Mouse (Mus musculus) megakaryocyte progenitor cell, adult 5-6 weeks (primary cell): ENCODE data around the gene Sema4g. TPM values are rescaled to one million over a fixed set of nuclear protein-coding genes. Genes with fewer than 3 reads are reported as not detected.

ENCODE experiments used
- ATAC-seq: replicated peaks from 2 replicates; pipeline ENCODE4 v1.8.0; 2016; ENCODE audit warnings: mild to moderate bottlenecking, moderate TSS enrichment, inconsistent platforms; ENCODE audit not compliant: poor library complexity
- total RNA-seq, 2 experiments: library from RNA; stranded (forward) in 1 of 2; stranded (reverse) in 1 of 2; fragments of 157-497, 149-512 nt in 1 of 2; fragments of 200-1000 nt in 1 of 2; gene quantifications; 2 replicates each; pipeline versions ENCODE4 v1.2.3 to v1.2.4; 2015 to 2017

Gene Sema4g
- total RNA-seq, 2 experiments from 2014 or later: 0.30 TPM; not detected in 1

- ATAC-seq: peak; percentile 82
Measured at GRCm38 (mm10) chr19:45047417-45047934, 58.6 kb downstream of the Sema4g start, which contains the start of gene Sfxn3. TSS of gene Sfxn3 (plus strand) at chr19:45047503.

DNA sequence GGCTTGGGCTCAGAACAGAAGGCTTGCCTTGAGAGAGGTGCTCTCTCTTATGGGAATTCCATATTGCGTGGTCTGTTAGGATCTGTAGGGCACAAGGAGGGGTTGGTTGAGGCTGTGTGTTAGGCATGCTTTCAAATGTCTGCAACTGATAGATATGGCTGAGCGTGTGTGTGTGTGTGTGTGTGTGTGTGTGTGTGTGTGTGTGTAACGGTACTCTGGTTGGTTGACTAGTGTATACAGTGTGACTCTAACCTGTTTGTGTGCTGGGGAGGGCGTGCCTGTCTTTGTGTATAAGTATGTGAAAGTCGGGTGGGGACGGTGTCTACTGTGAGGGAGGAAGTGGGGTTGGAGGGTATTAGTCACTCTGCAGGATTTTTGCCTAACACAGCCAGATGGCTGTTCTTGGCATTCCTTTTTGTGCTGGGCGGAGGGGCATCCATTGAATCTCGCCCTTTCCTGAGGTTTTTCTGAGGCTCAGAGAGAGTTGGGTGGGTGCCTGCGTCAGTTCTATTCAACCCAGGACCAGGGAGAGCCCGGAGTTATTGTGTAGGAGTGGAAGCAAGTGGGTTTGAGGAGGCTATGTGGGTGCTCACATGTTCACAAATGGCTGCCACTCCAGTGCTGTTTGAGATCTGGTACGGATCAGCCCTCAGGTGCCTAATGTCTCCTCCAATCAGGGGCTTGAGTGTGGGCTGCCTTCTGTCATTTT is 59.2 kb downstream of the Sema4g start:
- peak; percentile 64 for ATAC-seq

- ATAC-seq: no peak
Measured at GRCm38 (mm10) chr19:45048644-45049365, 59.9 kb downstream of the Sema4g start.

- ATAC-seq: no peak
Measured at GRCm38 (mm10) chr19:45049523-45049922, 60.6 kb downstream of the Sema4g start.

Other genes with a start within 250 kb of the Sema4g start
- not detected in 2 replicates for gene Pax2, start 233.1 kb upstream of the Sema4g start, total RNA-seq (2015)
- gene Pax2, start 233.1 kb upstream of the Sema4g start, total RNA-seq (2017): not detected in 2 replicates
- gene Slf2, start 58.0 kb upstream of the Sema4g start, total RNA-seq (2015): 28.4 and 34.7 TPM in 2 replicates
- gene Slf2, start 58.0 kb upstream of the Sema4g start, total RNA-seq (2017): 35.4 and 42.4 TPM in 2 replicates
- gene Twnk, start 16.6 kb downstream of the Sema4g start, total RNA-seq (2015): 16.5 and 18.6 TPM in 2 replicates
- 18.4 and 22.4 TPM in 2 replicates for gene Twnk, start 16.6 kb downstream of the Sema4g start, total RNA-seq (2017)
- 44.3 and 44.8 TPM in 2 replicates for gene Mrpl43, start 17.3 kb downstream of the Sema4g start, total RNA-seq (2015)
- gene Mrpl43, start 17.3 kb downstream of the Sema4g start, total RNA-seq (2017): 25.2 and 30.3 TPM in 2 replicates
- 4.8 and 5.1 TPM in 2 replicates for gene Lzts2, start 25.3 kb downstream of the Sema4g start, total RNA-seq (2015)
- gene Lzts2, start 25.3 kb downstream of the Sema4g start, total RNA-seq (2017): 7.7 and 8.6 TPM in 2 replicates
- 0.05 TPM in 1 of 2 replicates, not detected in the other for gene Pdzd7, start 56.6 kb downstream of the Sema4g start, total RNA-seq (2015)
- not detected in 2 replicates for gene Pdzd7, start 56.6 kb downstream of the Sema4g start, total RNA-seq (2017)
- 17.5 and 23.8 TPM in 2 replicates for gene Sfxn3, start 58.4 kb downstream of the Sema4g start, total RNA-seq (2015)
- 2.4 and 3.1 TPM in 2 replicates for gene Sfxn3, start 58.4 kb downstream of the Sema4g start, total RNA-seq (2017)
- gene Kazald1, start 86.1 kb downstream of the Sema4g start, total RNA-seq (2015): 0.17 and 0.25 TPM in 2 replicates
- gene Kazald1, start 86.1 kb downstream of the Sema4g start, total RNA-seq (2017): 0.83 and 0.84 TPM in 2 replicates
- not detected in 2 replicates for gene Tlx1, start 161.6 kb downstream of the Sema4g start, total RNA-seq (2015)
- not detected in 2 replicates for gene Tlx1, start 161.6 kb downstream of the Sema4g start, total RNA-seq (2017)
- gene Lbx1, start 246.7 kb downstream of the Sema4g start, total RNA-seq (2015): not detected in 2 replicates
- gene Lbx1, start 246.7 kb downstream of the Sema4g start, total RNA-seq (2017): not detected in 2 replicates